Mouse (Mus musculus) forebrain, embryonic 16.5 days (tissue): ENCODE results near the gene 2310050C09Rik. TPM values are rescaled to one million over a fixed set of nuclear protein-coding genes. Genes with fewer than 3 reads are reported as not detected.
A peak's percentile ranks its signal among the peaks of the same experiment; 100 is the strongest.

Source experiments
- ATAC-seq: fragments of 200-750 bp; cut with Nextera tagmentation; 2 replicates; pipeline ENCODE4 v1.8.0; 2017; ENCODE audit warnings: mild to moderate bottlenecking, moderate library complexity
- H3K27ac ChIP-seq: fragments of 300-500 bp; sonication (generic); 2 replicates; pipeline ENCODE4 v1.5.1; 2014; ENCODE audit warnings: low read length, control low read depth
- H3K27me3 ChIP-seq: fragments of 300-500 bp; sonication (generic); replicated peaks from 2 replicates; pipeline ENCODE4 v1.6.1; 2014; ENCODE audit warnings: low read length; ENCODE audit not compliant: control insufficient read depth, insufficient read depth
- H3K36me3 ChIP-seq: fragments of 300-500 bp; sonication (generic); 2 replicates; pipeline ENCODE4 v1.6.1; 2014; ENCODE audit not compliant: control insufficient read depth, insufficient read depth
- H3K4me1 ChIP-seq: fragments of 300-500 bp; sonication (generic); replicated peaks from 2 replicates; pipeline ENCODE4 v1.6.1; 2014; ENCODE audit warnings: low read length; ENCODE audit not compliant: control insufficient read depth, insufficient read depth
- H3K4me2 ChIP-seq: fragments of 300-500 bp; sonication (generic); 2 replicates; pipeline ENCODE4 v1.6.1; 2014; ENCODE audit warnings: mild to moderate bottlenecking, low read length, control low read depth
- H3K4me3 ChIP-seq: fragments of 300-500 bp; sonication (generic); replicated peaks from 2 replicates; pipeline ENCODE4 v1.5.1; 2014; ENCODE audit warnings: mild to moderate bottlenecking, low read length, control low read depth
- H3K9ac ChIP-seq: fragments of 300-500 bp; sonication (generic); replicated peaks from 2 replicates; pipeline ENCODE4 v1.6.1; 2014; ENCODE audit warnings: low read depth, low read length, control low read depth
- H3K9me3 ChIP-seq: fragments of 300-500 bp; sonication (generic); 2 replicates; pipeline ENCODE4 v1.6.1; 2016; ENCODE audit warnings: low read length; ENCODE audit not compliant: control insufficient read depth
- WGBS: fragments of 180-500 bp; shearing (Covaris S2); extraction: QIAGEN DNeasy Blood & Tissue Kit; methylation state at CpG from one replicate; pipeline ENCODE4 v1.1.7; 2014; 5-methylcytosine and 5-hydroxymethylcytosine counted together
- polyA plus RNA-seq: library from polyadenylated mRNA; unstranded; fragments of >200 nt; fragmentation: Nextera tagmentation; extraction: Ambion mirVana; gene quantifications from 2 replicates; pipeline ENCODE4 v1.2.1, GENCODE M21; 2015

The 2310050C09Rik gene
- not detected in 2 replicates for polyA plus RNA-seq

DNA sequence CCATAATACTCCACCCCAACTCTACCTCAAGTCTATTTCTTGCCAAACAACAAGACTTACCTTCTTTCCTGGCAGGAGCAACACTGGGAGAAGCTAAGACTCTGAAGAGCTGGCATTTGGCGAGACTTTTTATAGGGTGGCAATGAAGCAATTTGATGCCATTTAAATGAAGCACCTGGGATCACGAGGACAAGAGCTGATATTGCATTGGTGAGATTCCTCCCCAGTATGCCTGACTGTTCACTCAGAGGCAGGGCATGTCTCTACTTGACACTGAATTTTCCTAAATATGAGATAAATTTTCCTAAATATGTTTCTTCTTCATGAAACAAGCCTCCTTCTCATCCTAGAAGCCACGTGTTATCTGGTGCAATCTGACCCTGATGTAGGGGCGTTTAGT lies at the start of gene 2310050C09Rik:
2310050C09Rik (minus strand) TSS at position 101 of the 400 bp plus-strand sequence.
- Histone ChIP-seq H3K27ac (no peak within 1 kb of the TSS), H3K4me3 (no peak within 1 kb of the TSS), H3K4me1 (no peaks in the 10 kb centered on the region), H3K27me3 (no peaks in the 10 kb centered on the region), H3K9me3 (no peaks in the 10 kb centered on the region), H3K36me3 (no peaks in the 10 kb centered on the region), H3K4me2 (no peak within 1 kb of the TSS), H3K9ac (no peak within 1 kb of the TSS)
- 88% methylated on average over 4 of the region's 4 CpGs for WGBS
- no peak for ATAC-seq

DNA sequence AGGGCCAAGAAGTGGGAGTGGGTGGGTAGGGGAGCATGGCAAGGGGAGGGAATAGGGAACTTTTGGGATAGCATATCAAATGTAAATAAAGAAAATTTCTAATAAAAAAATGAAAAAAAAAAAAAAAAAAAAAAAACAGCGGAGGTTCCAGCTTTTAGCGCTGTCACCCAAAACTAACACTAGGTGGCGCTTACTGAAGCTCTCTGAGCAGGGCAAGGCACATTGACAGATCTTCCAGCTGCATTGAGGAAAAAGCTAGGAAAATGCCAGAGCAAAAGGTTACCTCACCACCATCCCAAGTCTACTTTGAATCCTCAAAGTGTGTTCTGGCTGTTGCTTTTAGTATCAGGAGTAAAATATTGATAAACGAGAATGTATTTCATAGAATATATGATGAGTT lies 37.6 kb upstream of the 2310050C09Rik start:
- 24% methylated on average over 4 of the region's 4 CpGs for whole genome bisulfite sequencing
- no peaks in the 10 kb centered on the region for H3K9me3 ChIP-seq
- H3K4me2 ChIP-seq, result no peak overlapping the region
- no peak overlapping the region for H3K9ac ChIP-seq
- no peak overlapping the region for H3K27ac ChIP-seq
- ATAC-seq, result 0 out of 2 replicates have a peak, but pooled peaks have one; percentile 62
- H3K27me3 ChIP-seq, result no peaks in the 10 kb centered on the region
- no peaks in the 10 kb centered on the region for H3K36me3 ChIP-seq
- no peak overlapping the region for H3K4me3 ChIP-seq
- no peaks in the 10 kb centered on the region for H3K4me1 ChIP-seq

DNA sequence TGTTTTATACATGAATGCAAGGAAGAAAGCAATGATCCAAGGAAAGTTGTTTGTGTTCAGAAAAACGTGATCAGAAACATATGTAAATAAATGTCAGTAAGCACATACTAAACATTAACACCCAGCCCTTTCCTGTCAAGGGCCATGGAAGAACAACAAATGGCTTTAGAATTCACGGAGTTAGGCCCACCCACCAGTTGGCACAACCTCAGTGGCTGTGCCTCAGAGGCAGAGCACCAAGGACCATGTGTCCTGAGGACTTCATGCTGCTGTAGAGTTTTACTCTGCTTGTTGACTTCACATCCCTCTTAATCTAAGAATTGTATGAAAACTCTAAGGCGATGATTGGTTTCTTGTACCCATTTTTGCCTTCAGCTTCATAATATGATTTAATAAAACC lies 35.2 kb upstream of the 2310050C09Rik start:
- Histone ChIP-seq H3K4me1 (no peaks in the 10 kb centered on the region), H3K9me3 (no peaks in the 10 kb centered on the region), H3K9ac (no peak overlapping the region), H3K36me3 (no peaks in the 10 kb centered on the region), H3K27me3 (no peaks in the 10 kb centered on the region), H3K27ac (no peak overlapping the region), H3K4me3 (no peak overlapping the region), H3K4me2 (no peak overlapping the region)
- 45% methylated on average over 3 of the region's 3 CpGs for WGBS
- no peak for ATAC-seq

DNA sequence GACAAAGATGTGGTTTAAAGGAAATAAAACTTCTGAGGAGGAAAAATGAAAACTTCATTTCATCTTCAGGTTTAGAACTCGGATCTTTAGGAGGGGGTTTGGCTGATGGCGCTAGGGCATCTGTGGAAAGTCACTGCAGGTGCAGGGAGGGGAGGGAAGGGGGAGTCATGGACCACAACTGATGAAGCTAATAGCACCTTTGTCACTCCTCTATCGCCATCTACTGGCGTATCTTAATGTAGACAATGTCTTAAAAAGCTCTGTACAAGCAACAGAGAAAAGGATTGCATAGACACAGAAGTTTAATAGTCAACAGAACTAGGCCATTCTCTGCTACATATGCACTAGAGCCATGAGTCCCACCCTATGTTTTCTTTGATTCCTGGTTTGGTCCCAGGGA lies 33.6 kb upstream of the 2310050C09Rik start:
- H3K27ac ChIP-seq, result no peak overlapping the region
- H3K9me3 ChIP-seq, result no peaks in the 10 kb centered on the region
- ATAC-seq, result no peak
- no peak overlapping the region for H3K4me3 ChIP-seq
- 28% methylated on average over 4 of the region's 4 CpGs for WGBS
- H3K4me2 ChIP-seq, result no peak overlapping the region
- no peak overlapping the region for H3K9ac ChIP-seq
- H3K27me3 ChIP-seq, result no peaks in the 10 kb centered on the region
- no peaks in the 10 kb centered on the region for H3K36me3 ChIP-seq
- no peaks in the 10 kb centered on the region for H3K4me1 ChIP-seq

DNA sequence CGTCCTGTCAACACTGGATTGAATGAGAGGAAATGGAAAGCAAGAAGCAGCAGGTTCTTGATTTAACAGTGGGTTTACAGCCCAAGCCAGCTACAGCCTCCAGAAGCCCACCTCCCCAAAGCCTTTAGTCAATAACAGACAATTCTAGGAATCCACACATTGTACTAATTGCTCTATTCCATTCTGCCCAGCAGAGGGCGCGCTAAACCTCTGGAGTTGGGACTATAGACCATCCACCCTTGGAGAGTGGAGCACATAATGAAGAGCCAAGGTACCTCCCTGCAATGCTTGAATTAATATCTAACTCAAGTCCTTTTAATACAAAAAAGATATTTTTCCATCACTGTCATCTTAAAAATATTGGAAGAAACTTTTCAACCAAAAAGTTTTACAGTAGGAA lies 33.0 kb upstream of the 2310050C09Rik start:
- Histone ChIP-seq H3K27me3 (no peaks in the 10 kb centered on the region), H3K9me3 (no peaks in the 10 kb centered on the region), H3K4me2 (no peak overlapping the region), H3K27ac (no peak overlapping the region), H3K4me1 (no peaks in the 10 kb centered on the region), H3K36me3 (no peaks in the 10 kb centered on the region), H3K9ac (no peak overlapping the region), H3K4me3 (no peak overlapping the region)
- WGBS, result 28% methylated on average over 3 of the region's 3 CpGs
- no peak for ATAC-seq

DNA sequence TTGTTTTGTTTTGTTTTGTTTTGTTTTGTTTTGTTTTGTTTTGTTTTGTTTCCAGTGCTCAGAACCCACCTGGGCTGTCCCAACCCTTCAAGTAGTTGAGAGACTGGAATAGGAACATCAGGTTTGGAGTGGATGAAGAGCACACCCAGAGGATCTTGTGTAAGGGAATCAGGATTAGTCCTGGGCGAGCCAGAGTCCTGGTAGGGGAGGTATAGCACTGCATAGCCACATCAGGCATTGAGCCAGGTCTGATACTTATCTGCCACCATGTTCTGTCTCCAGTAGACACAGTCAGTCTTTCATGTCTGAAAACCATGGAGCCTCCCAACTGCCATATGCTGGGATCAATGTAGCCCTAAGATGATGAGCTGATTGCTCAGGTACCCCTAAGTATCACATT lies 24.5 kb upstream of the 2310050C09Rik start:
- Histone ChIP-seq H3K4me3 (no peak overlapping the region), H3K9ac (no peak overlapping the region), H3K4me1 (no peaks in the 10 kb centered on the region), H3K36me3 (no peaks in the 10 kb centered on the region), H3K4me2 (no peak overlapping the region), H3K9me3 (no peaks in the 10 kb centered on the region), H3K27me3 (no peaks in the 10 kb centered on the region), H3K27ac (no peak overlapping the region)
- WGBS, result 59% methylated on average over 1 of the region's 1 CpGs
- no peak for ATAC-seq

DNA sequence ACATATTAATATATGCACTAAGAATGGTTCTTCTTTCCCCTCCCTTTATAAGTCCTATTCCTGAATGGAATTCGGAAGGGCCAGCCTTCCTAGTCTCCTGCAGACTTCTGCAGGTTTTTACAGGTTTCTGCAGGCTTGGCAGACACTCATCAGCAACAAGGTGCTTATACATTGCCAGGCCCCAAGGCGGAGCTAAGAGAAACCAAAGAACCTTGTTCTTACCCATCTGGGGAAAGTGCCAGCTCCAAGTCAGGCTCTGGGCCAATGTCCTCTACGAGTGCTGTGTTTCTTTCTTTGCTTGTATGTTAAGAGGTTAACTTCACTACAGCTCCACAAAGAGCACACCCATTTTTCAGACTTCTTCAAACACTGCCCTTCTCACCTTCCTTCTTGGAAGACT lies 24.0 kb upstream of the 2310050C09Rik start:
- Histone ChIP-seq H3K4me3 (no peak overlapping the region), H3K4me1 (no peaks in the 10 kb centered on the region), H3K9me3 (no peaks in the 10 kb centered on the region), H3K36me3 (no peaks in the 10 kb centered on the region), H3K27me3 (no peaks in the 10 kb centered on the region), H3K9ac (no peak overlapping the region), H3K27ac (no peak overlapping the region), H3K4me2 (no peak overlapping the region)
- no peak for ATAC-seq
- 55% methylated on average over 3 of the region's 3 CpGs for WGBS

DNA sequence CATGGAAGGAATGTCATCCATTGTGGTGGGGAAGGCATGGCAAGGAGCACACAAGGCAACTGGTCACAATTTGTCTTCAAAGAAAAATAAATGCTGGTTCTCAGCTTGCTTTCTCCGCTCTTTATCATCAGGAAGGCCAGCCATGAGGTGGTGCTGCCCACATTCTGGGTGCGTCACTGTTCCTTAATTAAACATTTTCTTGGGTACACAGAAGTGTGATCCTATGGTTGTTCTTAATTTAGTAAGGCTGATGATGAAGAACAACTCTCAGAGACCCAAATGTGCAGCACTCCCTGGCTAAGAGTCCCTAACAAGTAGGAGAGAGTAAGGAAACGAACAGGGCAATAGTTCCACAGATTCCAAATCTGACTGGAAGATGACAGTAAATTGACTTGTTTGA lies 4.2 kb upstream of the 2310050C09Rik start:
- no peak overlapping the region for H3K27ac ChIP-seq
- WGBS, result 88% methylated on average over 3 of the region's 3 CpGs
- H3K36me3 ChIP-seq, result no peaks in the 10 kb centered on the region
- H3K9ac ChIP-seq, result no peak overlapping the region
- H3K4me2 ChIP-seq, result no peak overlapping the region
- ATAC-seq, result no peak
- no peaks in the 10 kb centered on the region for H3K9me3 ChIP-seq
- no peaks in the 10 kb centered on the region for H3K4me1 ChIP-seq
- no peaks in the 10 kb centered on the region for H3K27me3 ChIP-seq
- no peak overlapping the region for H3K4me3 ChIP-seq

DNA sequence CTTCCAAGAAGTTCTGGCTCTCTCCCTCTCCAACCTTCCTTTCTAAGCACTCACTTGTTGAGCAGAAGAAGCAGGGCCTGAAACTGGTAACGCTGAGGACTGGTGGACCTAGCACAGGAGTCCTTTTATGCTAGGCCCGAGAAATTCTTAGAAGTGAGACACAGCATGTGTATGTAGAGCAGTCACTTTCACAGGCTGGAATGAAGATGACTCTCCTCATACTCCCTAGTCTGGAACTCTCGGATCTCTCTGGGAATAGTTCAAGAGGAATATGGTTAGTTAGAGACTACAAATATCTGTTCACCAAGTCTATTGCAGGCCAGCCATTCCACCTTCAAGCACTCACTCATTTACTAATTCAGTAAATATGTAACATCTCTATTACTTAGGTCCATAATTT lies 18.8 kb downstream of the 2310050C09Rik start, which contains the start of gene Lce1l:
Lce1l (minus strand) TSS at position 101 of the 400 bp plus-strand sequence.
- no peak for ATAC-seq
- 93% methylated on average over 3 of the region's 3 CpGs for WGBS
- Histone ChIP-seq H3K9ac (no peak within 1 kb of the TSS), H3K4me1 (no peaks in the 10 kb centered on the region), H3K9me3 (no peaks in the 10 kb centered on the region), H3K27ac (no peak within 1 kb of the TSS), H3K4me2 (no peak within 1 kb of the TSS), H3K27me3 (no peaks in the 10 kb centered on the region), H3K36me3 (no peaks in the 10 kb centered on the region), H3K4me3 (no peak within 1 kb of the TSS)

DNA sequence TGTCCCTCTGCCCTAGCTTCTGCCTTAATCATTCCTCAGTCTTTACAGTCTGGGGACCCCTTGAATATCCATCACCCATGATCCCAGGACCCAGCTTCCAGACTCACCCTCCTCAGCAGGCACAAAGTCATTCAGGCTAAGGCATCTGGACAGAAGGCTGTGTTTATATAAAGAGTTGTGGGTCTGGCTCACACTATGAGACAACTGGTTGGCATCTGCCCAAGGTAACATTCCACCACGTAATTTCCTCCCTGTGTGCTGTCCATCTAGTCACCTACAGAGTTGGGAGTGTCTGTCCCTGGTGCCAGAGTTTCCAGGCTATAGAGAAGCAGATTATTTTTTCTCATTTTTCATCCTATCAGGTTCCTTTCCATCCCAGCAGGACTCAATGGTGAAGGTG lies 42.9 kb downstream of the 2310050C09Rik start, which contains the start of gene Kprp:
Kprp (minus strand) TSS at position 140 of the 400 bp plus-strand sequence.
- no peak within 1 kb of the TSS for H3K27ac ChIP-seq
- no peak within 1 kb of the TSS for H3K9ac ChIP-seq
- 57% methylated on average over 1 of the region's 1 CpGs for WGBS
- H3K9me3 ChIP-seq, result no peaks in the 10 kb centered on the region
- H3K4me1 ChIP-seq, result no peaks in the 10 kb centered on the region
- no peak for ATAC-seq
- no peaks in the 10 kb centered on the region for H3K36me3 ChIP-seq
- H3K4me3 ChIP-seq, result no peak within 1 kb of the TSS
- no peak within 1 kb of the TSS for H3K4me2 ChIP-seq
- no peaks in the 10 kb centered on the region for H3K27me3 ChIP-seq
